Mouse (Mus musculus): Measurements from ENCODE around the gene Serinc5.
A peak's percentile ranks its signal among the peaks of the same experiment; 100 is the strongest.

Gene Serinc5

GRCm38 (mm10) chr13:92707941-92708340, 97.0 kb downstream of the Serinc5 start:
- no peak for DNase-seq

DNA sequence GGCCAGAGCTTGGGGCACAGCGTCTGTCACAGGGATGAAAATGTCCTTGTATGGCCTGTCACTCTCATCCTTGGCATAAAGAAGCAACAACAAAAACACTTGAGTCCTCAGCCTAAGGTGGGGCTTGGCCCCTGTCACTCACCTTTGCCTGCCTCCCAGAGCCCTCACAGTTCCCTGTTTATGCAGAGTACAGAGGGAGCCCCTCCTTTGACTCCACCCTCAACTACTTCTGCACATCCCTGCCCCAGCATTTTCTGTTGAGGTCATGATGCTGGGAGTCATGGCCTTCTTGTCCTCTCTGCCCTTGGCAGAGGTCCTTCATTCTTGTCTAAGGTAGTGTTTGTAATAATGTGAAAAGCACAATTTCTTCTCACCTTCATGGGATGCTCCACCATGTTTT, 97.6 kb downstream of the Serinc5 start:
- no peak for DNase-seq

DNA sequence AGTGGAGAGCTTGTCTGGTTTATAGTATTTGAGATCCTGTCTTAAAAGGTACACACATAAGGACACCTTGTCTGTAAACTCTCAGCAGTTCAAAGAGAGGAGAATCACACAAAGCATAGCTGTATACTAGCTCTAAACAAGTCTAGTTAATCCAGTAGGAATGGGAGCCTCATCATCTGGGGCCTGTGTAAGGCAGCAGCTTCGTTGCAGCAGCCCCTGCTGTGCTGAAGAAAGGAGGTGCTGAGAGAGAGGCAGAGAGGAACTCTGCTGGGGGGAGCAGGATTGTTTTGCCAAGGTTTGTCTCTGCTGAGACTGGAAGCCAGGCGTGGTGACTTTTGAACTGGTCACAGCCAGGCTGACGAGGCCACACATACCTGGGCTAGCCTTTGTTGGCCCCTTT, 98.6 kb downstream of the Serinc5 start:
- DNase-seq, result no peak

- DNase-seq, result no peak
Observed at GRCm38 (mm10) chr13:92710361-92710760, 99.5 kb downstream of the Serinc5 start.

DNA sequence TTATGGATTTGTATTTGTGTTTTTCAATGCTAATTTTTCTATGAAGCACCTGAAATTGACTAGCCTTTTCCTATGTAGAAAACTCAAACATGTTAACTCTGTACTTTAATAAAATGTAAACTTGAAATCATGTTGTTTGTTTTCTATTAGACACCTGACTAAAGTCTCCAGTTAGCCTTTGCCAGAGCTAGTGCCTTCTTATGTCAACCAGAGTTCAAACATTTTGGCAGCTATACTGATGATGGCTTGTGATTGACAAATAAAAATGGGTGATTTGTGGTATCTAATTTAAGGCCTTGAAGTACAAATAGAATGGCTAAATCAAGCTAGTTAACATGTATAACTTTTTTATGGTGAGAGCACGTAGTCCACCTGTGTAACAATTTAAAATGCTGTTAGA, 100.9 kb downstream of the Serinc5 start:
- no peak for DNase-seq

DNA sequence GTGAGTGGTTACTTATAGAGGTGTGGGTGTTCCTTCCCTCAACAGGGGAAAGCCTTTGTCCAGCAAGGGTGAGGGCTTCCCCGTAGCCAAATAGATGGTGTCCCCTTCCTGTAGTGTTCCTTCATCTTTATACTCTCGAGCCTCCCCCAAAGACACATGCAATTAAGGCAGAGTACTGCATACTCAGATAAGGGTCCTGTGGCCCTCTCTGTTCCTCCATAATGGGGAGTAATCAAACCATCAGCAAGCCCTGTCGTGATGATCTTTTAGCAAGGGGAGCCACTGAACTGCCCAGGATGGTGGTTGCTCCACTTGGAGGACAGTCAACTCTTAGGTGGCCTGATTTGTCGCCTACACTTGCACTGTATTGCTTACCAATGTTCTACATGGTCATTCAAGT, 101.7 kb downstream of the Serinc5 start:
- no peak for DNase-seq

- no peak for DNase-seq
Observed at GRCm38 (mm10) chr13:92717851-92718665, 107.2 kb downstream of the Serinc5 start.

DNA sequence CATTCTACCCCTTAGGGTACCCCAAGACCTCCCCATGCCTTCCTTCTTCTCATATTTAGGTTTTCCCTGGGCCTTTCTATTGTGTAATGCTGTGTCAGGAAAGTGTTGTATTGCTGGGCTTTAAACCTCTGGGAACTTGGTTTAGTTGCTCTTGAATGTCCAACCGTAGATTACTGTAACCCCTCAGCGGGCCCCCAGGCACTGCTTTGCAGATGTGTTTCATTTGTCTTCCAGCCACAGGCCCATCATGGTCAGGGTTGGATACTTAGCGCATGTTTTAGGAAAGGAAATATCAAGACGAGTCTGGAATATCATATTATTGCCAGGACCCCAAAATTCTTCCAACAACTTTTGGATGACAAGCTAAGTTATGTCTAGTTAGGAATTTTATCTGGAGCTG, 110.1 kb downstream of the Serinc5 start:
- DNase-seq, result no peak

- DNase-seq, result no peak
Observed at GRCm38 (mm10) chr13:92722389-92722788, 111.5 kb downstream of the Serinc5 start.

DNA sequence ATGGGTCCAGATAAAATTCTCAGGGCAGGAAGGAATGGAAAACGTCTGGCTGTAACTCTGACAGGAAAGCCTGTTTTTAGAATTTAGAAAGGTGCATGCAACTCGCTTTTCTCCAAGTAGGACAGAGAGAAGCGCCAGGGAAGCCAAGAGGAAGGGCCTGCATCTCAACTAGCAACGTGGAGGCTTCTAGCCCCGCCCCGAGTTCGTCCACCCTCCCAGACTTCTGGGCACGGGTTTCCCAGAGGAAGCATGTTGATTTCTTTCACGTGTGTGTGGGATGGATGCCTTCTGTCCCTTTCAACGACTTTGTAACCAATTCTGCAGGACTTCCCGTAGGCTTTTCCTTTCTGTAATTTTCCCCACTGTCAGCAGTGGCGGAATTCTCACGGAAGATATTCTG, 118.9 kb downstream of the Serinc5 start:
- no peak for DNase-seq

GRCm38 (mm10) chr13:92731811-92732210, 120.9 kb downstream of the Serinc5 start:
- DNase-seq, result no peak

- DNase-seq, result no peak
Observed at GRCm38 (mm10) chr13:92732836-92733235, 121.9 kb downstream of the Serinc5 start.

- peak; percentile 50 for DNase-seq
Observed at GRCm38 (mm10) chr13:92733252-92733651, 122.4 kb downstream of the Serinc5 start.

GRCm38 (mm10) chr13:92733741-92734140, 122.8 kb downstream of the Serinc5 start:
- peak; percentile 42 for DNase-seq

GRCm38 (mm10) chr13:92735693-92736092, 124.8 kb downstream of the Serinc5 start:
- DNase-seq, result no peak

DNA sequence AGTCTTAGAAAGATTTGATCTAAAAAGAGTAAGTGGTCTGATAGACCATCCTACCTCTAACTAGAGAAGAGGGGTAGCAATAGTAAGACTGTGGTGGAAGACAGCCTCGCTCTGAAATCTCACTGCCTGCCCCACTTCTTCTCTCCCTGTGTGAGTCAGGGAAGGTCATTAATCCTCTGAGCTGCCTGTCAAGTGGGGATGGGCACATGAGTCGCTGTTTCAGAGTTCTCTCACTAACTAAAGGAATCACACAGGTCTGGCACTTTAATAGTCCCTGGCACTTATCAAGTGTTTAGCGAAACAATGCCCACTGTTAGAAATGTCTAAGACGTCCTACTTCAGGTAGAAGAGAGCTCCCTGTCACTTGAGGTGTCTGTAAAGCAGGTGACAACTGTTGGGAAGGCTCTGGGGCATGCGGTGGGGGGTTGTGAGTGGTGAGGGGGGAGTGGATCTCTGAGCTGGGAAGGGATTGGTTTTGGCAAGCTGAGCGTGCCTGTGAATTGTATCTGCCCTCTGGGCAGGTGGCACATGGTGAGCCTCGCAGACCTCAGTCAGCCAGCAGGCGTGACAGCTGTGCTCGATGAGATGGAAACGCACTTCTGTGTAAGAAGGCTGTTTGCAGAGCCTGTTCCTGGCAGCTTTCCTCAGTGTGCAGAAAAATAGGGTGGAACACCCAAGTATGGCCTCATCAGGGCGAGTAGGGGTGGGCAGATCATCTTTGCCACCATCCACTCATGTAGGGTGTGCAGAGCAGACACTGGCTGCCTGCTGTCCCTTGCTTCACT, 125.8 kb downstream of the Serinc5 start:
- DNase-seq, result peak; percentile 73

DNA sequence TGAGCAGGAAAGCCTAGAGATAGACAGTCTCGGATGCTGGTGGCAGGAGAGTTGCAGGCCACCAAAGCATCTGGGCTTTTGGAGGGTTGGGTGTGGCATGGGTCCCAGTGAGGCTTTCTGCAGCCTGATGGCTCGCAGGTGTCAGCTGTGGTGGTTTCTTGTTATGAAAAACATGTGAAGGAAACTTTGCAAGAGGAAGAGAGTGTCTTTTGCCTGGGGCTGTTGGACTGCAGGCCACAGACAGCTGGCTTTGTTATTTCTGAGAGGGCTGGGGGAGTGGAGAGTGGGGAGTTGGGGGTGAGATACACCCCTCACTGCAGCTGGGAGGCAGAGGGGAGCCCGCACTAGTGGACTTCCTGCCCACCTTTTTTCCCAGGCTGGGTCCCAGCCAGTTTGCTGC, 127.9 kb downstream of the Serinc5 start:
- DNase-seq, result no peak

DNA sequence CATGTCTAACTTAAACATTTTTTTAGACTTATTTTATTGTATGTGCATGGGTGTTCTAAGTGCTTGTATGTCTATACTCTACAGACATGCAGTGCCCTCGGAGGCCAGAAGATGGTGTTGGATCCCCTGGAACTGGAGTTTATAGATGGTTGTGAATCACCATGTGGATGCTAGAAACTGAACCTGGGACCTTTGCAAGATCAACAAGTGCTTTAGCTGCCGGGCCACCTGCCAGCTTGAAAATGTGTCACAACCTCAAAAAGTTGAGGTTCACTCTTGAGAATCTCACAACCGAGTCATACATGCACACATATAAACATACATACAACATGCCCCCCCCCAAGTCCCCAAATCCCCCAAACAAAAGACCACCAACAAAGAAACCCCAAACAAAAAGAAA, 129.0 kb downstream of the Serinc5 start:
- no peak for DNase-seq

GRCm38 (mm10) chr13:92740671-92741270, 129.9 kb downstream of the Serinc5 start:
- DNase-seq, result peak; percentile 49

DNA sequence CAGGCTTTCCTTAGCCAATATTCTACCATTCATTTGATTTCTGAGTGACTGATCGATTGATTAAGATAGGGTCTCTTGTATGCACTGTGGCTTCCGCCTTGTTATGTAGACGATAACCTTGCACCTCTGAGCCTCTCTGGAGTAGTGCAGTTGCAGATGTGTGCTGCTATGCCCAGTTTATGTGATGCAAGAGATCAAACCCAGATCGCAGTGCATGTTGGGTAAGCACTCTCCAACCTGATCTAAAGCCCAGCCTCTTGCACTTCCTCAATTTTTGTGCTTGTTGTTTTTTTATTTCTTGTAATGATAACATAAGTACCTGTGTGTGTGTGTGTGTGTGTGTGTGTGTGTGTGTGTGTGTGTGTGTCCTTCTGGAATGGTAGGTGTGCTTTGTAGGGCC, 132.0 kb downstream of the Serinc5 start:
- DNase-seq, result no peak

DNA sequence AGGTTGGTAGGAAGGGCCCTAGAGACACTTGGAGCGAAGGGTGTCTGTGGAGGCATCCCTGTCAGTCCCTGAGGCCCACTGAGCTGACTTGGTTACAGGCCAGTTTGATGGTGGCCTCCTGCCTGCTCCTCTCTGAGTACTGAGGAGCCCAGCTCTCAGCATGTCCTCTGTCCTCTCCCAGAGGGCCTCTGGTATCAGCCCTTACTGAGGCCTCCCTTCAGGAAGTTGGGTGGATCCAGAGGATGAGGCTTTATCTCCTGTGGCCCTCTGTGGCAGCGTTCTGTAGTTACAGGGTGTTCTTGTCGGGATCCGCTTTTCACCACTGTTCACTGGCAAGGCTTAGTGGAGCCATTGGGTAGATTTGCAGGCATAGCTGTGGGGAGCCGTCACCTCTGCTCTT, 132.4 kb downstream of the Serinc5 start:
- DNase-seq, result no peak

DNA sequence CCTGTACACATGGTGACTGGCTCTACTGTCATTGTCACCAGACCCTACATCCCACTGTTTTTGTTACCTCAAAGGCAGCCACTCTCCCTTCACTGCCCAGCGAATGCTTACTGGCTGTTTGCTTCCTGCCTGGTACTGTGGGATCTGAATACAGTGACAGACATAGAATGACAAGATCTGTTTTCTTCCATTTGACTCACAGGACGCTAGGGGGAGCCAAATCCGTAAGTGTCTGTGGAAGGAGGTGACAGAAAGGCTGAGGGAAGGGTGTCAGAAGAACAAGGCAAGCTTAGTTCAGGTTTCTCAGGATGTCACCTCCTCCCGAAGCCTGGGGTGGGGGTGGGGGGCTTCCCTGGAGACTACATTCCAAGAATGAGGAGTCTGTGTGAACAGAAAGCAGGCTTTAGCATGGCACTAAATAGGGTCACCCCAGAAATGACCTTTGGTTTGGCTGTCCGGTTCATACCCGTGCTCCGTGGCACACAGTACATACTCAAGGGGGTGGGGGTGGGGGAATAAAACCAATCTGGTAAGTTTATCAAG, 140.2 kb downstream of the Serinc5 start:
- peak; percentile 64 for DNase-seq

- DNase-seq, result peak; percentile 95
Observed at GRCm38 (mm10) chr13:92751726-92752565, 141.1 kb downstream of the Serinc5 start.
